Mouse (Mus musculus) olfactory bulb, adult 2 months (tissue): ENCODE measurements around the gene Gsap.

Experiments
- CTCF ChIP-seq: fragments of 200-500 bp; IDR thresholded peaks from 2 replicates; pipeline ENCODE4 v1.5.1; 2012; ENCODE audit warnings: low read depth, mild to moderate bottlenecking, low read length, moderate library complexity; ENCODE audit not compliant: insufficient read depth
- POLR2A ChIP-seq: fragments of 200-500 bp; IDR thresholded peaks from 2 replicates; pipeline ENCODE4 v1.6.1; 2012; ENCODE audit warnings: mild to moderate bottlenecking, low read depth, low read length, moderate library complexity; ENCODE audit not compliant: insufficient read depth

- TF ChIP-seq CTCF (no peak), POLR2A (no peak)
These were observed 62.8 kb downstream of the Gsap start for GRCm38 (mm10) chr5:21248834-21249233.
